Mouse (Mus musculus): ENCODE measurements at regions not wholly inside any gene's neighbourhood (a gene's known extent, or its start where the extent isn't known, plus 50 kb on each side); places are given as distances from the start of the nearest gene placed in this dataset.

DNA sequence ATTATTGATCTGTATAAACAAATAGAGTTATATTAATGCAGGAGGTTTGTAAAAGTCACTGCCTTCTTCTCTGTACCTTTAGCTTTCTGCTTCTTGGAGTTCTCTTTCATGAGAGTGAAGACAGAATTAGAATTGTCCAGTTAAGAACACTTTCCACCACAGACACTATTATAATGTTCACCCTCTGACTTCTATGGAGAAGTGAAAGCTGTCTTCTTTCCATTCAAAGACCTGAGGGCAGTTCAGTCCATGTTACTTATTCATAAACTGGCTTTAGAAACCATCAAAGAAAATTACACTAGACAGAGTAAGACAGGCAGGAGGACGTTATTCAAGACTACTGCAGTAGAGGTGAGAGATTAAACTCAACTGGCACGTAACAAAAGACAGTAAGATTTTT, 262.6 kb downstream of the Serpinb8 start:
- no peak for TF ChIP-seq CTCF (IDR thresholded peaks at IDR 0.05; ENCODE audit: low read depth, low read length)
- TF ChIP-seq POLR2AphosphoS5 (IDR thresholded peaks at IDR 0.05; ENCODE audit: insufficient replicate concordance, low read depth, low read length), result no peak
- no peak for TF ChIP-seq GATA1 (IDR thresholded peaks at IDR 0.05; ENCODE audit: borderline replicate concordance, low read length)
